Comparison of ENCODE assay signal across 8 mouse cellular contexts in genomic region chr7:29247706-29248105, GRCm38 (mm10). TPM values are rescaled to one million over a fixed set of nuclear protein-coding genes. Genes with fewer than 3 reads are reported as not detected.
DNase-seq lines count a peak whose midpoint lies in the region; ATAC-seq and TF ChIP-seq lines count a peak whose summit lies in the region.

No protein-coding gene starts in this region.

- peak overlapping the region; percentile 22; the same call in 1 of the 2 replicates for H3K4me2 ChIP-seq in forebrain, postnatal 0 days (ENCODE audit: low read depth)
- peak overlapping the region; percentile 45 for H3K4me2 ChIP-seq in midbrain, embryonic 13.5 days (replicated peaks)

- no peaks in the 10 kb centered on the region for H3K9me3 ChIP-seq in forebrain, postnatal 0 days (ENCODE audit: low read length)
- no peaks in the 10 kb centered on the region for H3K9me3 ChIP-seq in midbrain, embryonic 13.5 days

- WGBS in forebrain, postnatal 0 days, result 17% methylated on average over 19 of the region's 19 CpGs
- WGBS in midbrain, embryonic 13.5 days, result 12% methylated on average over 19 of the region's 19 CpGs

- no peak for TF ChIP-seq CTCF in forebrain, postnatal 0 days (IDR thresholded peaks at IDR 0.05; ENCODE audit: low read depth)

- no peaks in the 10 kb centered on the region; the same call in 1 of the 2 replicates for H3K27me3 ChIP-seq in forebrain, postnatal 0 days (ENCODE audit: insufficient read depth, low read length)
- peaks cover 26% of the 10 kb centered on the region for H3K27me3 ChIP-seq in midbrain, embryonic 13.5 days

- peak; percentile 17; the same call in 1 of the 2 replicates for ATAC-seq in forebrain, postnatal 0 days
- no peak for ATAC-seq in midbrain, embryonic 13.5 days

- H3K4me1 ChIP-seq in forebrain, postnatal 0 days (ENCODE audit: insufficient read depth), result no peaks in the 10 kb centered on the region
- H3K4me1 ChIP-seq in midbrain, embryonic 13.5 days (replicated peaks), result peaks cover 10% of the 10 kb centered on the region

- H3K4me3 ChIP-seq in forebrain, postnatal 0 days (ENCODE audit: low read depth, low read length), result no peak overlapping the region
- H3K4me3 ChIP-seq in midbrain, embryonic 13.5 days (replicated peaks), result peak overlapping the region; percentile 12

- H3K9ac ChIP-seq in forebrain, postnatal 0 days, result no peak overlapping the region
- peak overlapping the region; percentile 41; the same call in 1 of the 2 replicates for H3K9ac ChIP-seq in midbrain, embryonic 13.5 days (replicated peaks)

- peak; percentile 29 for DNase-seq in CD4-positive, CD25-positive, alpha-beta regulatory T cell, adult 2 months (ENCODE audit: low read depth, low spot score)
- DNase-seq in ES-CJ7 (ENCODE audit: low read depth, low spot score) (peak; percentile 27), MN1 (ENCODE audit: low spot score) (no peak)
- DNase-seq in forebrain, postnatal 0 days, result no peak
- DNase-seq in kidney, postnatal 4 days, result peak; percentile 45 to 60
- no peak for DNase-seq in cerebellum, adult 18-20 months
- no peak for DNase-seq in frontal cortex, postnatal 10 days (ENCODE audit: low spot score in 2 of 2)

- H3K36me3 ChIP-seq in forebrain, postnatal 0 days (ENCODE audit: insufficient read depth), result peaks cover 14% of the 10 kb centered on the region; the same call in 1 of the 2 replicates
- peaks cover 24% of the 10 kb centered on the region for H3K36me3 ChIP-seq in midbrain, embryonic 13.5 days

- no peak overlapping the region for H3K27ac ChIP-seq in forebrain, postnatal 0 days (ENCODE audit: low read depth, low read length)
- H3K27ac ChIP-seq in midbrain, embryonic 13.5 days, result no peak overlapping the region

RNA-seq across cellular contexts. Expression of gene 2200002D01Rik, which starts 0.6 kb away (rescaled TPM):
- 0.23 TPM in 1 of 2 replicates, not detected in the other for total RNA-seq in forebrain, postnatal 0 days (2014; rRNA removed)
- 0.67 and 0.82 TPM in 2 replicates for polyA plus RNA-seq in forebrain, postnatal 0 days (2015; fragmentation: Nextera tagmentation; extraction: Ambion mirVana)
- polyA plus RNA-seq in midbrain, embryonic 13.5 days (2015; fragmentation: Nextera tagmentation; extraction: Ambion mirVana), result 0.92 and 2.0 TPM in 2 replicates

RNA-seq across cellular contexts. Expression of gene Yif1b, which starts 9.6 kb away (rescaled TPM):
- total RNA-seq in forebrain, postnatal 0 days (2014; rRNA removed), result 71.2 and 84.1 TPM in 2 replicates
- 97.7 and 100 TPM in 2 replicates for polyA plus RNA-seq in forebrain, postnatal 0 days (2015; fragmentation: Nextera tagmentation; extraction: Ambion mirVana)
- 77.0 and 80.8 TPM in 2 replicates for polyA plus RNA-seq in midbrain, embryonic 13.5 days (2015; fragmentation: Nextera tagmentation; extraction: Ambion mirVana)

RNA-seq across cellular contexts. Expression of gene Kcnk6, which starts 15.4 kb away (rescaled TPM):
- total RNA-seq in forebrain, postnatal 0 days (2014; rRNA removed), result 1.7 and 6.1 TPM in 2 replicates
- polyA plus RNA-seq in forebrain, postnatal 0 days (2015; fragmentation: Nextera tagmentation; extraction: Ambion mirVana), result 0.88 and 0.97 TPM in 2 replicates
- polyA plus RNA-seq in midbrain, embryonic 13.5 days (2015; fragmentation: Nextera tagmentation; extraction: Ambion mirVana), result 0.17 and 0.30 TPM in 2 replicates

RNA-seq across cellular contexts. Expression of gene Catsperg1, which starts 33.9 kb away (rescaled TPM):
- 2.5 and 3.5 TPM in 2 replicates for total RNA-seq in forebrain, postnatal 0 days (2014; rRNA removed)
- 0.75 and 2.3 TPM in 2 replicates for polyA plus RNA-seq in forebrain, postnatal 0 days (2015; fragmentation: Nextera tagmentation; extraction: Ambion mirVana)
- 2.0 and 3.3 TPM in 2 replicates for polyA plus RNA-seq in midbrain, embryonic 13.5 days (2015; fragmentation: Nextera tagmentation; extraction: Ambion mirVana)

RNA-seq across cellular contexts. Expression of gene Spint2, which starts 34.0 kb away (rescaled TPM):
- total RNA-seq in forebrain, postnatal 0 days (2014; rRNA removed), result 32.3 and 36.7 TPM in 2 replicates
- 94.6 and 127 TPM in 2 replicates for polyA plus RNA-seq in forebrain, postnatal 0 days (2015; fragmentation: Nextera tagmentation; extraction: Ambion mirVana)
- 26.1 and 28.7 TPM in 2 replicates for polyA plus RNA-seq in midbrain, embryonic 13.5 days (2015; fragmentation: Nextera tagmentation; extraction: Ambion mirVana)

Comparison
In these comparisons a context has a peak if more than half of its experiments do, and no peak if none do; other contexts are left out.
1. DNase-seq: peak in CD4-positive, CD25-positive, alpha-beta regulatory T cell, adult 2 months (single experiment), ES-CJ7 (single experiment) and kidney, postnatal 4 days (2 of 2); none in forebrain, postnatal 0 days (single experiment), cerebellum, adult 18-20 months (0 of 2), frontal cortex, postnatal 10 days (0 of 2) and MN1 (single experiment).